Mouse (Mus musculus) C2C12 (cell line): ENCODE measurements around the gene Sf3a3. TPM values are rescaled to one million over a fixed set of nuclear protein-coding genes. Genes with fewer than 3 reads are reported as not detected.

Experiments used
- H3K27me3 ChIP-seq: one replicate; pipeline ENCODE4 v1.6.1; 2011; ENCODE audit not compliant: control insufficient read depth, insufficient read depth, insufficient read length
- H3K36me3 ChIP-seq: one replicate; pipeline ENCODE4 v1.6.1; 2011; ENCODE audit not compliant: control insufficient read depth, insufficient read depth
- H3K4me3 ChIP-seq: one replicate; pipeline ENCODE4 v1.5.1; 2011; ENCODE audit warnings: mild to moderate bottlenecking, control low read depth; ENCODE audit not compliant: poor library complexity, insufficient read depth, severe bottlenecking
- H3K79me2 ChIP-seq: one replicate; pipeline ENCODE4 v1.6.1; 2011; ENCODE audit not compliant: control insufficient read depth, insufficient read depth
- H3K79me3 ChIP-seq: one replicate; pipeline ENCODE4 v1.6.1; 2011; ENCODE audit warnings: low read depth, control low read depth
- H3ac ChIP-seq: one replicate; pipeline ENCODE3; 2011; ENCODE audit warnings: low read depth; ENCODE audit not compliant: control insufficient read depth, insufficient read length
- CEBPB ChIP-seq: IDR thresholded peaks from one replicate; pipeline ENCODE4 v1.6.1; 2011; ENCODE audit warnings: low read depth, mild to moderate bottlenecking, control low read depth, moderate library complexity
- CTCF ChIP-seq: IDR thresholded peaks from one replicate; pipeline ENCODE4 v1.5.1; 2011; ENCODE audit not compliant: control insufficient read depth, insufficient read depth, insufficient read length
- FOSL1 ChIP-seq: IDR thresholded peaks from one replicate; pipeline ENCODE4 v1.8.0; 2011; ENCODE audit warnings: mild to moderate bottlenecking, low read length; ENCODE audit not compliant: poor library complexity, insufficient read depth, severe bottlenecking
- MAX ChIP-seq: IDR thresholded peaks from one replicate; pipeline ENCODE4 v1.6.1; 2011; ENCODE audit warnings: mild to moderate bottlenecking, control low read depth
- MYOD1 ChIP-seq: IDR thresholded peaks from one replicate; pipeline ENCODE4 v1.6.1; 2011; ENCODE audit warnings: low read depth; ENCODE audit not compliant: control insufficient read depth, insufficient read length
- MYOG ChIP-seq: IDR thresholded peaks from one replicate; pipeline ENCODE4 v1.6.1; 2011; ENCODE audit not compliant: control insufficient read depth, insufficient read length; ENCODE audit errors: extremely low read depth
- USF1 ChIP-seq: IDR thresholded peaks from one replicate; pipeline ENCODE4 v1.6.1; 2011; ENCODE audit warnings: low read depth, mild to moderate bottlenecking, control low read depth, moderate library complexity
- polyA plus RNA-seq: library from polyadenylated mRNA; unstranded; fragments of >200 nt; fragmentation: generic; extraction: Trizol; gene quantifications from one replicate; pipeline ENCODE4 v1.2.1, GENCODE M21; 2012; ENCODE audit warnings: missing spikeins

Gene Sf3a3
- polyA plus RNA-seq, 1 experiment: 71.6 TPM

- H3K4me3 ChIP-seq: no peak overlapping the region
- no peaks in the 10 kb centered on the region for H3K27me3 ChIP-seq
- peaks cover 11% of the 10 kb centered on the region for H3K36me3 ChIP-seq
- TF ChIP-seq MAX (no peak), CEBPB (no peak), MYOG (no peak), USF1 (no peak), MYOD1 (no peak), CTCF (no peak), FOSL1 (no peak)
- H3K79me3 ChIP-seq: peaks cover 31% of the 10 kb centered on the region
- H3K79me2 ChIP-seq: peaks cover 39% of the 10 kb centered on the region
- no peak overlapping the region for H3ac ChIP-seq
Observed at GRCm38 (mm10) chr4:124694572-124694971, 20.0 kb upstream of the Sf3a3 start.

GRCm38 (mm10) chr4:124695786-124696516, 18.6 kb upstream of the Sf3a3 start:
- Histone ChIP-seq H3K79me3 (peaks cover 25% of the 10 kb centered on the region), H3ac (no peak overlapping the region), H3K27me3 (no peaks in the 10 kb centered on the region), H3K36me3 (peaks cover 9% of the 10 kb centered on the region), H3K4me3 (no peak overlapping the region), H3K79me2 (peaks cover 30% of the 10 kb centered on the region)
- no peak for TF ChIP-seq CEBPB

- Histone ChIP-seq H3K79me2 (peaks cover 43% of the 10 kb centered on the region), H3K27me3 (no peaks in the 10 kb centered on the region), H3K4me3 (peak overlapping the region; percentile 84), H3K36me3 (peaks cover 12% of the 10 kb centered on the region), H3K79me3 (peaks cover 38% of the 10 kb centered on the region), H3ac (peak overlapping the region; percentile 65)
- TF ChIP-seq MYOD1 (no peak), MAX (no peak), MYOG (no peak)
Observed at GRCm38 (mm10) chr4:124699791-124700190, 14.8 kb upstream of the Sf3a3 start.

- H3K79me2 ChIP-seq: peaks cover 49% of the 10 kb centered on the region
- no peaks in the 10 kb centered on the region for H3K27me3 ChIP-seq
- H3K4me3 ChIP-seq: peak within 1 kb of the TSS; percentile 84
- peaks cover 16% of the 10 kb centered on the region for H3K36me3 ChIP-seq
- H3ac ChIP-seq: peak within 1 kb of the TSS; percentile 94
- TF ChIP-seq CEBPB (no peak), CTCF (no peak), FOSL1 (no peak), MAX (no peak), USF1 (no peak), MYOD1 (no peak), MYOG (no peak)
- peaks cover 44% of the 10 kb centered on the region for H3K79me3 ChIP-seq
Observed at GRCm38 (mm10) chr4:124700248-124700971, 14.2 kb upstream of the Sf3a3 start, which contains the start of gene Fhl3. Gene Fhl3 (plus strand): TSS chr4:124700701.

- TF ChIP-seq MYOD1 (no peak), MAX (no peak), FOSL1 (no peak), CEBPB (no peak), MYOG (no peak), USF1 (no peak), CTCF (no peak)
- H3K4me3 ChIP-seq: peak overlapping the region; percentile 84
- H3K27me3 ChIP-seq: no peaks in the 10 kb centered on the region
- peaks cover 52% of the 10 kb centered on the region for H3K79me3 ChIP-seq
- H3K79me2 ChIP-seq: peaks cover 58% of the 10 kb centered on the region
- H3K36me3 ChIP-seq: peaks cover 25% of the 10 kb centered on the region
- peak overlapping the region; percentile 94 for H3ac ChIP-seq
Observed at GRCm38 (mm10) chr4:124701052-124701845, 13.3 kb upstream of the Sf3a3 start.

GRCm38 (mm10) chr4:124701916-124702315, 12.7 kb upstream of the Sf3a3 start:
- Histone ChIP-seq H3K4me3 (peak overlapping the region; percentile 84), H3K27me3 (no peaks in the 10 kb centered on the region), H3K36me3 (peaks cover 31% of the 10 kb centered on the region), H3K79me3 (peaks cover 59% of the 10 kb centered on the region), H3ac (peak overlapping the region; percentile 94), H3K79me2 (peaks cover 64% of the 10 kb centered on the region)
- TF ChIP-seq USF1 (no peak), MAX (no peak), FOSL1 (no peak), CEBPB (no peak), MYOG (no peak), MYOD1 (no peak), CTCF (no peak)
